Mouse (Mus musculus) brain, embryonic 14.5 days (tissue): ENCODE measurements around the gene Ndp. TPM values are rescaled to one million over a fixed set of nuclear protein-coding genes. Genes with fewer than 3 reads are reported as not detected.

Experiments used
- DNase-seq: peaks from one replicate; pipeline ENCODE4 v3.0.0-alpha.2; 2011; ENCODE audit warnings: low read depth
- CTCF ChIP-seq: fragments of 200-500 bp; IDR thresholded peaks from 2 replicates; pipeline ENCODE4 v1.5.1; 2012; ENCODE audit warnings: inconsistent platforms, mild to moderate bottlenecking, moderate library complexity, borderline replicate concordance; ENCODE audit not compliant: insufficient read depth, insufficient read length; ENCODE audit errors: extremely low read depth
- POLR2A ChIP-seq: fragments of 200-500 bp; IDR thresholded peaks from 2 replicates; pipeline ENCODE4 v1.6.1; 2012; ENCODE audit warnings: mild to moderate bottlenecking, inconsistent platforms, borderline replicate concordance; ENCODE audit not compliant: poor library complexity, insufficient read depth, insufficient read length, severe bottlenecking; ENCODE audit errors: extremely low read depth
- polyA plus RNA-seq: library from polyadenylated mRNA; depleted of rRNA; stranded (reverse); fragments of >200 nt; gene quantifications from 2 replicates; pipeline ENCODE4 v1.2.3, GENCODE M21; 2012; rRNA removed

The Ndp gene
- polyA plus RNA-seq, 1 experiment = 7.2 TPM

DNA sequence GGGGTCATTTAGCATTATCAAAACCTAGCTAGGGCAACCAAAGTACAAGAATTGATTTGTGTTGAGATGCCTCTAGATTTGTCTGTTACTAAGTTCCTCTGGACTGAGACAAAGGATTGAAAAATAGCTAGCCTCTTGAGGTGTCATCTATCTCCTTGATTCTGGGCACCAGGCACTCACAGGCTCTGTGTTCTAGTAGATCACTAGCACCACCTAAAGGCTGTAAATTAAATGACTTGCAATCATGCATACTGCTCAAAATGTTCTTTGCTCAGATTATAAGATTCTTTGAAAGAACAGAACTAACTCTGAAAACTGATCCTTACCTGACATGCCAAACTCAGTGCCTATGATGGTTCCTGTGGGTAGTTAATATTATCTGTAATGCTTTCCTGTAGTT, 51.3 kb downstream of the Ndp start:
- TF ChIP-seq CTCF (peak; percentile 10; the same call in 1 of the 2 replicates), POLR2A (no peak)
- DNase-seq = peak; percentile 31

GRCm38 (mm10) chrX:16846034-16846433, 65.5 kb downstream of the Ndp start:
- TF ChIP-seq CTCF (no peak), POLR2A (no peak)
- DNase-seq = no peak

DNA sequence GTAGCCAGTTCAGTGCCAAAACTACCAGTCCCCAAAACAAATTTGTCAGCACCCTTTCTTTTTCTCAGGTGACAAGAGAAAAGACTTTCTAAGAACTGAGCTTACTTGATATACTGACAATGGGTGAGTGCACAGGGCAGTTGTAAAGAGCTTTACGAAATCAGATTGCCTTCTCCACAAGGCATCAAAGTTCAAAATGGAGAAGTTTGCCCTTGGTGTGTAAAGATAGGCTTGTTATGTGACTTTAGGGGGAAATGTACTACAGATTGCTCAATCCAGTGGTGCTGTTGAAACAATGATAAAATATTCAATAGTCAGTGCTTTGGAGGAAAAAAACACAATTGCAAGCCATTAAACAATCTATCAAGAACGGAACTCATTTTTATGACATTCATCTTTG, 70.1 kb downstream of the Ndp start:
- no peak for DNase-seq
- TF ChIP-seq CTCF (no peak), POLR2A (no peak)

DNA sequence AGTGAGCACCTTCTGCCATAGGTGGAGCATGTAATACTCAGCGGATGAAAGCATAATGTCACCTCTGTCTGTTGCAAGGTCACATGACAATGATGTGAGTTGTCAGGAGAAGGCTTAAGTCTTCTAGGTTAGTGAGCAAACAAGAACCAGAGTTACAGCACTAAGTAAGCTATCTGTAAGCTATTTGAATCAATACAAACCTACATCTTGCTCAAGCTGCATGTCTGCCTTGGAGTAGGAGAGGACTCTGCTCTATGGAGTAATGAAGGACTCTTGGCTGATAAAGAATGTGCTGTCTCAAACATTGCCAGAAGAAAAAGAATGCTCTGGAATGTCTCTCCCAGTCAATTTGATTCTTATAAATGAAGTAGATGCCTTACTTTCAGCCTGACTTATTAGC, 74.3 kb downstream of the Ndp start:
- TF ChIP-seq CTCF (no peak), POLR2A (no peak)
- no peak for DNase-seq

- TF ChIP-seq POLR2A (no peak), CTCF (no peak)
- DNase-seq = no peak
Observed at GRCm38 (mm10) chrX:16836488-16837082, 75.0 kb downstream of the Ndp start.

Other genes with a start within 250 kb of the Ndp start
- 1.7 and 2.2 TPM in 2 replicates for gene Maob, start 94.4 kb downstream of the Ndp start, polyA plus RNA-seq